In the genomic region with DNA sequence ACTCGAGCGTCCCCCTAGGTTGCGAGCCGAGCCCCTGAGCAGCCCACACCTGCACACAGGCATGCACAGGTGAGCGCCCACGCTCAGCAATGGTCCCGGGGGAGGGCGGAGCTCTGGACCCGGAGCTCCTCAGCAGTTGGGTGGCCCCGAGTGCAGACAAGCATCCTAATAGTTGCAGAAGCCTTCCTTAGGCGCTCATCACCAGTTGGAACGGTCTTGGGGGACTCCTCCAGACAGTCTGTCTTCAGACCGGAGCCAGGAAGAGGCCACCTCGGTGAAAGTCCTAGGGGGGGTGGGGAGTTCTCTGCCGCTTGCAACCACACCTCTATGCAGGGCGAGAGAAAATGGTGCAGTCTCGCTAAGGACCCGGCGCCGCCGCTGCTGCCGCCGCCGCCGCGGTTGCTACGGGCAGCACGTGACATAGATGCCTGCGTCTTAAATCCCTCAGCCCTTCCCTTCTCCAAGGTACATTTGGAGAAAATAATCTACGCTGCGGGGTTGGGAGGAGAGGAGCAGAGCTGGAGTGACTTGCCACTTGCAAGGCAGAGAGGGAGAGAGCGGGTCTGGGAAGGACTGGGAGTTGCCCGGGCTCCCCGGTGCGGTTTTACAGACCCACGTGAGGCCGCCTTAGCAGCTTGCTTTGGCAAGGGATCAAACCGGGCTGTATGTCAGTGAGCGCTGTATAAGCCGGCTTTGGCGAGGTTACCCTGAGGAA, we compare ENCODE assay signal across 8 mouse cellular contexts.
A peak's percentile ranks its signal among the peaks of the same experiment; 100 is the strongest.
DNase-seq lines count a peak whose midpoint lies in the region; ATAC-seq and TF ChIP-seq lines count a peak whose summit lies in the region.

No protein-coding gene starts in this region.

- no peaks in the 10 kb centered on the region; the same call in 1 of the 2 replicates for H3K4me1 ChIP-seq in E14TG2a.4 (replicated peaks; ENCODE audit: low read depth, low read length)
- H3K4me1 ChIP-seq in lung, embryonic 15.5 days = peaks cover 17% of the 10 kb centered on the region

- peak overlapping the region; percentile 99 for H3K4me2 ChIP-seq in lung, embryonic 15.5 days

- no peak overlapping the region for H3K27ac ChIP-seq in lung, embryonic 15.5 days

- peak overlapping the region; percentile 85 for H3K4me3 ChIP-seq in E14TG2a.4 (replicated peaks; ENCODE audit: low read length)
- H3K4me3 ChIP-seq in lung, embryonic 15.5 days = peak overlapping the region; percentile 57

- DNase-seq in cerebellum, adult 18-20 months = peak; percentile 88
- DNase-seq in forelimb bud, embryonic 11.5 days (ENCODE audit: low read depth, low spot score) = peak; percentile 47
- peak; percentile 54 to 69 for DNase-seq in layer of hippocampus, postnatal 10 days (ENCODE audit: low spot score in 2 of 2)
- peak; percentile 56 for DNase-seq in ovary, postnatal 36 days (ENCODE audit: low spot score)

- WGBS in lung, embryonic 15.5 days = under 1% methylated on average over 41 of the region's 41 CpGs

- peaks cover 48% of the 10 kb centered on the region for H3K27me3 ChIP-seq in E14TG2a.4 (ENCODE audit: insufficient read depth, low read length)
- H3K27me3 ChIP-seq in lung, embryonic 15.5 days = peaks cover 29% of the 10 kb centered on the region

- ATAC-seq in hematopoietic stem cell, adult 5-6 weeks (replicated peaks in 1 of 2; ENCODE audit: insufficient read depth in 1 of 2, low FRiP score in 2 of 2, low TSS enrichment in 1 of 2, low read depth in 1 of 2, poor library complexity in 2 of 2, severe bottlenecking in 2 of 2) = peak; percentile 89 to 94
- peak; percentile 86 for ATAC-seq in lung, embryonic 15.5 days (ENCODE audit: borderline replicate concordance, extremely low read depth, low FRiP score, low TSS enrichment)
- no peak for ATAC-seq in erythroid progenitor cell, adult 5-6 weeks (replicated peaks; ENCODE audit: low FRiP score, poor library complexity, severe bottlenecking)

- no peaks in the 10 kb centered on the region for H3K36me3 ChIP-seq in E14TG2a.4 (ENCODE audit: insufficient read depth, low read length)
- H3K36me3 ChIP-seq in lung, embryonic 15.5 days = no peaks in the 10 kb centered on the region

- H3K9me3 ChIP-seq in E14TG2a.4 (ENCODE audit: low read length) = no peaks in the 10 kb centered on the region
- H3K9me3 ChIP-seq in lung, embryonic 15.5 days = no peaks in the 10 kb centered on the region

- H3K9ac ChIP-seq in lung, embryonic 15.5 days = peak overlapping the region; percentile 47

- TF ChIP-seq CTCF in E14TG2a.4 (conservative IDR thresholded peaks at IDR 0.05; ENCODE audit: low read length) = no peak
